Mouse (Mus musculus): Measurements from ENCODE around the gene Pacsin2. TPM values are rescaled to one million over a fixed set of nuclear protein-coding genes. Genes with fewer than 3 reads are reported as not detected.
A peak's percentile ranks its signal among the peaks of the same experiment; 100 is the strongest.
"Not testable (repeated sequence)": the region's sequence is repeated elsewhere in the genome, so short reads cannot be mapped to it uniquely, and the experiment has no call there.

Pacsin2 gene
- 8.8 and 13.2 TPM in 2 replicates for polyA plus RNA-seq (2012)

DNA sequence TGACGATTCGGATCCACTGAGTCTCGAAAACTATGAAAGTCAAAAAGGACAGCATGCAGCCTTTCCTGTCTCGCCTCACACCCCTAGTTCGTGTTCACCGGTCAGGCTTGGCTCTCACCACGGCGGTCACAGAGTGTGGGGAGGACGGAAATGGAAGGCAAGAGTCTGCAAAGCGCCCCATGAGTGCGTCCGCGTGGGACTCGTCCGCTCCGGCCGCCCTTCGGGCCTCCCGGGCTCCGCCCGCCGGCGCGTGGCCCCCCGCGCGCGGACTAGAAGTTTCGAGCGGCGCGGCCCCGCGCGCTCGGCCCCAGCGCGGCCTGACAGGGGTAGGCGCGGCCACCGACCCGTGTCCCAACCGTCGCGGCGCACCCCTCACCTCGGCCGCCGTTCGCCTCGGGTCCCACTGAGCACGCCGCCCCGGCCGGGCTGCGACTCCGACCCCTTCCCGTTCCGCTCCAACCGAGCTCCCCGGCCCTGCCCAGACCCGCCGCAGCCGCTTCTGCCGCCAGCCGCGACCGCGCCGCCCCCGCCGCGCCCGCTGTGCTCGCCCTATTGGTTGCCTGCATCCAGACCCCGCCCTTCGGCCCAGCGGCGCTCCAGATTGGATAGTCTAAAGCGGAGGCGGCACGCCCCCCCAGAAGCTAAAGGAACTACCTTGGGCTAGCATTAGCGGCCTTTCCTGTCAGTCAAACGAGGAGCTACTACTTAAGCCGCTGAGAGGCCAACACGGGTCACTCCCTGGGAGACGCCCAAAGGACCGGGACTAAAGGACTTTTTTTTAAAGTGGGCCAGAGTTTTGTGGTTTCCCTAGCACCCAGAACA, at the start of gene Pacsin2:
Gene Pacsin2, minus strand, starts transcription at position 524 of the 822 bp plus-strand sequence.
- Histone ChIP-seq H3K4me1 (ENCODE audit: control insufficient read depth) (peaks cover 46% of the 10 kb centered on the region), H3K27me3 (ENCODE audit: control insufficient read depth) (peaks cover 1% of the 10 kb centered on the region), H3K36me3 (ENCODE audit: control insufficient read depth) (peaks cover 20% of the 10 kb centered on the region), H3K9me3 (ENCODE audit: control insufficient read depth, low read length) (peaks cover 2% of the 10 kb centered on the region; the same call in 1 of the 2 replicates), H3K4me3 (replicated peaks) (peak within 1 kb of the TSS; percentile 93)
- TF ChIP-seq GATA1 (IDR thresholded peaks at IDR 0.05; ENCODE audit: low read length), result no peak
- no peak for TF ChIP-seq TAL1 (IDR thresholded peaks at IDR 0.05; ENCODE audit: low read length)

DNA sequence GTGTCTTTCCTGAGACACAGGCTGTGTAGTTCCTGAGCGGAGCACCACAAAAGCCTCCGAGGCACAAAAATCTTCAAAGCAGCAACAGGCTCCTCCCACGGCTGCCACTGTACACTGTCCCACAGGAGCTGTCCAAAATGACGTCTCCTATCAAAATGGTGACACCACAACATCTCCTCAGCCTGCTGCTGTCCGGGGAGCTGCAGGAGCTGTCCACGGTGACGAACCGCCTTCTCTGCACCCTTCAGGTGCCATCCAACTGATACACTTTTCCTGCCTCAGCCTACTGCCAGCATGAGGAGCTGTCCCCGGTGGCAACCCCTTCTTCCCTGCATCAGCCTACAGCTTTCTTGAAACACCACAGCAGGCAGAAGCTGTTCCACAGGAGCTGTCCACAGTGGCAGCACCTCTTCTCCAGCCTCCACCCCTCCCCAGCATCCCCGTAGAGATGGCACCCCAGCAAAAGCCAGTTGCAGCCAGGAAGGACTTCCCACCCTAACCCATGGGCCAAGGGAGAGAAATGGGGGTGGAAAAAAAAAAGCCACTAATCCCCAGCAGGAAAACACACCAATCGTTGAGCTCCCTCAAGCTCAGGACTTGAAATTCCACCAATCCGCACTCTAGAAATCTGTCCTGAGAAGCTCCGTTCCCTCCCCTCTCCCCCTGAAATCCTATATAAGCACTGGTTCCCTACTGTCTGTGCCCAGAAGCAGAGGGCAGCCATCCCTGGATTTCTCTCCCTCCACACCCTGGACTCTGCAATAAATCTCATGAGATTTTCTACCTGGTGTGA, 48.3 kb upstream of the Pacsin2 start:
- TF ChIP-seq TAL1 (IDR thresholded peaks at IDR 0.05; ENCODE audit: low read length) (no peak), GATA1 (IDR thresholded peaks at IDR 0.05; ENCODE audit: low read length) (no peak)
- Histone ChIP-seq H3K9me3 (ENCODE audit: control insufficient read depth, low read length) (peaks cover 2% of the 10 kb centered on the region; the same call in 1 of the 2 replicates), H3K27me3 (ENCODE audit: control insufficient read depth) (peaks cover 13% of the 10 kb centered on the region), H3K36me3 (ENCODE audit: control insufficient read depth) (no peaks in the 10 kb centered on the region), H3K4me1 (ENCODE audit: control insufficient read depth) (peaks cover 12% of the 10 kb centered on the region), H3K4me3 (replicated peaks) (no peak overlapping the region)

DNA sequence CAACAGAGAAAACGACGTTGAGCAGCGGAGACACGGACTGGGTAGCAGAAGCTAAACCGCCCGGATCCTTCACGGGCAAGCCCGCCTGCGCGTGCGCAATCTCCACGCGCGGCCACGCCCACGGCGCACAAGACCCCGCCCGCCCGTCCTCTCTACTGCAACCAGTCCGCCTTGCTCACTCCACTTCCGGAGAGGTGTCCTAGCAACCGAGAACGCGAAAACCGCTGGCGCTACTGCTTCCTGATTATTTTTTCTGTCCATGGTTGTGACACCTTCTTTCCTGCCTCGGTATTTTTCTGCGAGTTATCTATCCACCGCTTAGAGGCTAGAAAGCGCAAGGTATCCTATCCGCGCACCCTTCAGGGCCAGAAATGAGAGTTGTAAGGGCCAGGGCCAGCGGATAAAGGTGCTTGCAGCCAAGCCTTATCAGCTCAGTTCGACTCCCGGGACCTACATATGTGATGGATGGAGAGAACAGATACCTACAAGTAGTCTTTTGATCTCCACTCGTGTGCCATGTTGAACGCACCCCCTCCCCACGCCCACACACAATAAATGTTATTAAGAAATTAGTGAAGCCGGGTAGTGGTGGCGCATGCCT, 46.5 kb upstream of the Pacsin2 start, which contains the start of gene Ttll1:
Gene Ttll1, minus strand, starts transcription at position 89 of the 601 bp plus-strand sequence.
- Histone ChIP-seq H3K9me3 (ENCODE audit: control insufficient read depth, low read length) (peaks cover 2% of the 10 kb centered on the region; the same call in 1 of the 2 replicates), H3K4me3 (replicated peaks) (peak within 1 kb of the TSS; percentile 65), H3K36me3 (ENCODE audit: control insufficient read depth) (no peaks in the 10 kb centered on the region), H3K27me3 (ENCODE audit: control insufficient read depth) (peaks cover 13% of the 10 kb centered on the region), H3K4me1 (ENCODE audit: control insufficient read depth) (peaks cover 12% of the 10 kb centered on the region)
- no peak for TF ChIP-seq TAL1 (IDR thresholded peaks at IDR 0.05; ENCODE audit: low read length)
- no peak for TF ChIP-seq GATA1 (IDR thresholded peaks at IDR 0.05; ENCODE audit: low read length)

DNA sequence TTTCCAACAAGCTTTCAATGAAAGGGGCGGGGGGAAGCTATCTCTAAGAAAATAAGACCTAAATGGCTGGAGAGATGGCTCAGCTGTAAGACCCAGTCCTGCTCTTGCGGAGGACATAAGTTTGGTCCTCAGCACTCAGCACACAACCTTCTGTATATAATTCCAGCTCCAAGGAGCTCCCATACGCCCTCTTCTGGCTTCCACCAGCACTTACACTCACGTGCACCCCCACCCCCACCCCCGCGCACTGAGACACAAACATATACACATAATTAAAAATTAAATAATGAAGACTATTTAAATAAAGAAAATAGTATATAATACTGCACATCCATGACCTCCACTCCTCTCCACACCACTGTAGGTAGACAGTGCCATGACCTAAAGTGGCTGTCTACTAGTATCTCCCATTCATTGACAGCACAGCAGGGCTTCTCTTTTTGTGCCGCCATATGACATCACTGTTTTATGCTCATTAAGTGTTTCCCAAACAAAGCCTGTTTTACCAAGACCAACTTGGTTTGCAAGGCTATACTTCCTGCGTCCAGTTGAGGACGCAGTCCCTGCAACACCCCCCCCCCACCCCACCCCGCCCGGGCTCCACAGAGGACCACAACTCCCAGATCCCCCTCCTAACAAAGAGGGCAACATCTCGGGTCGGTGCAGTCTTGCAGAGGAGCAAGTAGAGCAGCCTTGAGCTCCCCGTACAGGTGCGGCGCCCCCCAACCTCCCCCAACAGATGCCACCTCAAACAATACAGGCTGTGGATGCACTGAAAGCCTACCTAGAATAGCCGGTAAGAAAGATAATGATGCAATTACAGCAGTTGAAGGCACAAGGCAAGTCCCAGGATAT, 45.8 kb upstream of the Pacsin2 start:
- no peaks in the 10 kb centered on the region for H3K36me3 ChIP-seq (ENCODE audit: control insufficient read depth)
- H3K27me3 ChIP-seq (ENCODE audit: control insufficient read depth), result peaks cover 9% of the 10 kb centered on the region
- TF ChIP-seq GATA1 (IDR thresholded peaks at IDR 0.05; ENCODE audit: low read length) (no peak), TAL1 (IDR thresholded peaks at IDR 0.05; ENCODE audit: low read length) (no peak)
- peak overlapping the region; percentile 65 for H3K4me3 ChIP-seq (replicated peaks)
- H3K4me1 ChIP-seq (ENCODE audit: control insufficient read depth), result peaks cover 12% of the 10 kb centered on the region
- peaks cover 2% of the 10 kb centered on the region; the same call in 1 of the 2 replicates for H3K9me3 ChIP-seq (ENCODE audit: control insufficient read depth, low read length)

DNA sequence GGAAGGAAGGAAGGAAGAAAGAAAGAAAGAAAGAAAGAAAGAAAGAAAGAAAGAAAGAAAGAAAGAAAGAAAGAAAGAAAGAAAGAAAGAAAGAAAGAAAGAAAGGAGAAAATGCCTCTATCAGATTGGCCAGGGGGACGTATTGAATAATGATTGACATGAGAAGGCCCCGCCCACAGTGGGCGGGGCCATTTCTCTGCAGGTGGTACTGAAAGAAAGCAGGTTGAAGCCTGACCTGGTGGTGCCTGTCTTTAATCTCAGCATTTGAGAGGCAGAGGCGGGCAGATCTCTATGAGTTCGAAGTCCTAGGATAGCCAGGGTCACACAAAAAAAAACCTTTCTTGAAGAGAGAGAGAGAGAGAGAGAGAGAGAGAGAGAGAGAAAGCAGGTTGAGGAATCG, 37.1 kb upstream of the Pacsin2 start:
- H3K36me3 ChIP-seq (ENCODE audit: control insufficient read depth); H3K4me1 ChIP-seq (ENCODE audit: control insufficient read depth); H3K9me3 ChIP-seq (ENCODE audit: control insufficient read depth, low read length); H3K4me3 ChIP-seq (replicated peaks); H3K27me3 ChIP-seq (ENCODE audit: control insufficient read depth): not testable (repeated sequence)

DNA sequence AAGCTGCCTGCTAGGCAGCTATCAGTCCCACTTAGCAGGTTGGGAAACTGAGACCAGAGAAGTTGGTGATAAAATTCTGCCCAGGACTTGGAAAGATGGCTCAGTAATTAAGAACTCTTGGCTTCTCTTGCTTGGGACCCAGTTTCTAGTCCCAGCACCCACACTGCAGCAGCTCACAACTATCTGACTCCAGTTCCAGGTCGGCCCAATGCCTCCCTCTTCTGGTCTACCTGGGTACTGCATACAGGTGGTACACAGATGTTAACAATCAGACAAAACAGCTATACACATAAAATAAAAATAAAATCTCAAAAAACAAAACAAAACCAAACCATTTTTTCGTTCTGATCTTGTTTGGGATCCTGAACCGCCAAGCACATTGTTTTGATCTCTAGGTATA, 35.9 kb upstream of the Pacsin2 start:
- 0 out of 2 replicates have a peak, but pooled peaks cover 3% of the 10 kb centered on the region for H3K27me3 ChIP-seq (ENCODE audit: control insufficient read depth)
- no peaks in the 10 kb centered on the region for H3K36me3 ChIP-seq (ENCODE audit: control insufficient read depth)
- TF ChIP-seq GATA1 (IDR thresholded peaks at IDR 0.05; ENCODE audit: low read length), result no peak
- no peaks in the 10 kb centered on the region for H3K9me3 ChIP-seq (ENCODE audit: control insufficient read depth, low read length)
- H3K4me1 ChIP-seq (ENCODE audit: control insufficient read depth), result peaks cover 20% of the 10 kb centered on the region
- no peak overlapping the region for H3K4me3 ChIP-seq (replicated peaks)

DNA sequence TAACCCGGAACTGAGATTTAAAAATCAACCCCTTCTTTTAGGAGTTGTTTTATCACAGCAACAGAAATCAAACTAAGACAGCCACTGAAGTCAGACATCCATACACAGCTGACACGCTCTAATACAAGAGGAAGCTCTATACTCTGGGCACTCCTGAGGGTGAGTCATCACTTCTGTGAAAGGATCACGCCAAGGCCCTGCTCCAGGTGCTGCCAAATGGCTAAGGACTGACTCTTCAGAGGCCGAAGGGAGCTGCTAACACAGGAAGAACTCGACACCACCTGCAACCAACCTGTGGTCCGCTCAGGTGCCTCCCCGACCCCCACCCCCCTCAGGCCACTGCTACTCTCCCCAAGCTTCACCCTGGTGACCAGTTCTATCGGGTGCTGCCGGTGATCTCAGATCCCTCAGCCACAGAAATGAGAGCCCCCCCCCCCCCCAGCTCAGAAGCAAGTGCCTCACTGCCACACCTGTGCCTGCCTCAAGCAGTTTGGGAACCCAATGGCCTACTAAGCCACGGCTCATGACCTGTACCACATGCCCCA, 34.9 kb upstream of the Pacsin2 start:
- H3K9me3 ChIP-seq (ENCODE audit: control insufficient read depth, low read length), result no peaks in the 10 kb centered on the region
- 0 out of 2 replicates have a peak, but pooled peaks cover 3% of the 10 kb centered on the region for H3K27me3 ChIP-seq (ENCODE audit: control insufficient read depth)
- no peak overlapping the region for H3K4me3 ChIP-seq (replicated peaks)
- H3K4me1 ChIP-seq (ENCODE audit: control insufficient read depth), result peaks cover 31% of the 10 kb centered on the region
- no peaks in the 10 kb centered on the region for H3K36me3 ChIP-seq (ENCODE audit: control insufficient read depth)
- TF ChIP-seq TAL1 (IDR thresholded peaks at IDR 0.05; ENCODE audit: low read length) (no peak), GATA1 (IDR thresholded peaks at IDR 0.05; ENCODE audit: low read length) (no peak)

DNA sequence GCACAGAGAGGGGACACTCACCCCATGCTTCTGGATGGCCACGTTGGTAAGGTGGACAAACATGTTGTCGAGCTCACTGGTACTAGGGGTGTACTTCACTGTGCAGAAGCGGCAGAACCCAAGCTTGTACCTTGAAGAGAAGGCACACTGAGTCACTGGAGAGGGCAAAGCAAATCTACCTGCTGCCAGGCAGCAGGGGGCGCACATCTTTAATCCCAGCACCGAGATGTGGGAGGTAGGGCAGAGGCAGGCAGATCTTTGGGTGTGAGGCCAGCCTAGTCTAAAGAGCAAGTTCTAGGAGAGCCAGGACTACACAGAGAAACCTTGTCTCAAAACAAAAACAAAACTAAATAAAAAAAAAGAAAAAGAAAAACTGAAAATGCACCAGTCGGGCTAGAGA, 32.9 kb upstream of the Pacsin2 start:
- TF ChIP-seq TAL1 (IDR thresholded peaks at IDR 0.05; ENCODE audit: low read length), result no peak
- no peak for TF ChIP-seq GATA1 (IDR thresholded peaks at IDR 0.05; ENCODE audit: low read length)
- H3K4me1 ChIP-seq (ENCODE audit: control insufficient read depth), result peaks cover 37% of the 10 kb centered on the region
- no peak overlapping the region for H3K4me3 ChIP-seq (replicated peaks)
- H3K27me3 ChIP-seq (ENCODE audit: control insufficient read depth), result 0 out of 2 replicates have a peak, but pooled peaks cover 3% of the 10 kb centered on the region
- no peaks in the 10 kb centered on the region for H3K9me3 ChIP-seq (ENCODE audit: control insufficient read depth, low read length)
- H3K36me3 ChIP-seq (ENCODE audit: control insufficient read depth), result peaks cover 5% of the 10 kb centered on the region

All from erythroblast, embryonic 14.5 days (primary cell).